Mouse (Mus musculus) heart, adult 2 months (tissue): ENCODE results near the gene Sh3rf1.

Experiments
- CTCF ChIP-seq: fragments of 200-600 bp; IDR thresholded peaks from 2 replicates; pipeline ENCODE4 v1.8.1; 2022; ENCODE audit warnings: antibody characterized with exemption, mild to moderate bottlenecking, moderate library complexity
- POLR2A ChIP-seq: fragments of 200-500 bp; IDR thresholded peaks from 2 replicates; pipeline ENCODE4 v1.6.1; 2011; ENCODE audit warnings: mild to moderate bottlenecking, low read depth, low read length, control low read depth; ENCODE audit not compliant: insufficient read depth

GRCm38 (mm10) chr8:61298828-61299227 is 75.2 kb downstream of the Sh3rf1 start:
- no peak for TF ChIP-seq CTCF
- TF ChIP-seq POLR2A = no peak
